Mouse (Mus musculus) G1E (cell line): ENCODE results near the gene Ercc5.

ENCODE experiments used
- CTCF ChIP-seq: IDR thresholded peaks from 2 replicates; pipeline ENCODE4 v1.5.1; 2012; ENCODE audit warnings: low read depth, low read length, inconsistent platforms, mixed read lengths
- GATA1 ChIP-seq: IDR thresholded peaks from 2 replicates; pipeline ENCODE4 v1.6.1; 2012; ENCODE audit warnings: borderline replicate concordance, low read length, inconsistent platforms, mixed read lengths
- GATA2 ChIP-seq: IDR thresholded peaks from 2 replicates; pipeline ENCODE4 v1.6.1; 2012; ENCODE audit warnings: low read depth, low read length, inconsistent platforms, borderline replicate concordance
- POLR2AphosphoS5 ChIP-seq: IDR thresholded peaks from 2 replicates; pipeline ENCODE4 v1.6.1; 2012; ENCODE audit warnings: low read depth, low read length, inconsistent platforms; ENCODE audit not compliant: insufficient replicate concordance
- TAL1 ChIP-seq: conservative IDR thresholded peaks from 2 replicates; pipeline ENCODE4 v1.6.1; 2012; ENCODE audit warnings: low read depth, low read length, inconsistent platforms, mixed read lengths

- no peak; the same call in 1 of the 2 replicates for TF ChIP-seq POLR2AphosphoS5
- TF ChIP-seq CTCF: no peak
- no peak for TF ChIP-seq TAL1
- TF ChIP-seq GATA1: no peak
- TF ChIP-seq GATA2: no peak
These were observed 30.0 kb upstream of the Ercc5 start for GRCm38 (mm10) chr1:44117571-44117970.
